Mouse (Mus musculus): Measurements from ENCODE around the gene Etv5.

Etv5 gene

DNA sequence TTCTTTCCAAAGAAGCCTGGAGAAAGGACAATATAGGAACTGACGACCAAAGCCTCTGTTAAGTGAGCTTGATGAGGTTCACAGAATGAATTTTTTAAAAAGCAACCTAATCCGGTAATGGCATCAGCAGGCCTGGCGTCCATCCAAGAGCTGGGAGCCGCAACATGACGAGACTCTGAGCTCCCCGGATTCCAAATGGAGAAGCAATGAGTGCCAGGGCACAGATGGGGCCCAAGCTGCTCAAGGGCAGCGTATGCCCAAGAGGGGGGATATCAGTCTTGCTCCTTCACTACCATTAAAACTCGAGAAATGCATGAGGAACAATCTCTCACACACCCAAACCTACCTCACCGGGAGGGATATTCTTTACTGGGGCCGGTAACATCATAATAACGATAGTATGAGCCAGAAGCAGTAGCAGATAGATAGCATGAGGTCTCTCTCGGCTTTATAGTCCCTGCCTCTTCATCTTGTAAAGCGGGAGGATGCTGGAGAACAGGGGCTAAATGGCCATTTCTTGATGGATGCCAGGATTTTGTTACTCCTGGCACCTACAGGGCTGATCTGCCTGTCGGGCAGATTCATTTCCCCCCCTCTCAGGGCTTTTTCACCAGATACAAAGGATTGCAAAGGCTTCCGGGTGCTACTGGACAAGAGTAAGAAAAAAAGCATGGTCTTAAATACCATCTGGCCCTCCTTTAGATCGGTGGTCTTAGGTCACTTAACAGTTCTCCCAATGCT is 9.1 kb downstream of the Etv5 start:
- in situ Hi-C loops (cut with MseI, MboI), result no loop called here

DNA sequence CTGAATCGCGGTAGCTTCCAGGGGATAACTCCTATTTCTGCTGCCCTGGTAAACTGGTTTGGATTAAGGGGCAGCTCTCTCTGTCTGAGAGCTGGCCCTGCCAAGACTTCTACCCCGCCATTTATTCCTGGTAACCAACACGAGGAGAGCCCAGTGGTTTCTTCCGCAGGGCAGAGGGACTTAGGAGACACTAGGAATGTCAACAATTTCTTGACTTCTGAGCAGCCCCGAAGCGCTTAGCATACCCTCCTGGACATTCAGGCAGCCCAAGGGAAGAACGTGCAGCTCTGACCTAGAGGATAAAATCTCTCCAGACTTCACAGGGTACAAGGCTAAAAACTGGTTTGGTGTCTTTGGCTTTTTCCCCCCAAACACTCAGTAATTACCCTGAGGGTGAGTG is 10.1 kb downstream of the Etv5 start:
- in situ Hi-C loops (cut with MseI, MboI), result no loop called here

GRCm38 (mm10) chr16:22428853-22429341 is 10.6 kb downstream of the Etv5 start:
- in situ Hi-C loops (cut with MseI, MboI), result no loop called here

DNA sequence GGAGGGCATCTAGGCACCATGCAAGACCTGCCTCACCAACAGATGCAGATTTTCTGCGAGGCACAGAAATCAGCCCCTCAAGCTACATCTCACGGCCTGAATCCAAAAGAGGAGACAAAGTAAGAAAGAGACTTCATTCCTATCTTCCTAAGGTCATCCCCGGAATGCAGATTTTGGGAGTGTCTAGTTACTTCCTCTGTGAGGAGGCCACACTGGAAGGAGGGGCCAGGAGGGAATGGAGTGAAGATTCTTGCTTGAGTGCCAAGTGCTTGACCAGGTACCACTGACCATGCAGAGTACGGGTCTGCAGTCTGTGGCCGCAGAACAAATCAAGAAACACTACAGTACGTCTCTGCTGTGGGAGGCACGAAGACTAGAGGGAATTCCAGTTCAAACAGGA is 12.7 kb downstream of the Etv5 start:
- in situ Hi-C loops (cut with MseI, MboI), result no loop called here

DNA sequence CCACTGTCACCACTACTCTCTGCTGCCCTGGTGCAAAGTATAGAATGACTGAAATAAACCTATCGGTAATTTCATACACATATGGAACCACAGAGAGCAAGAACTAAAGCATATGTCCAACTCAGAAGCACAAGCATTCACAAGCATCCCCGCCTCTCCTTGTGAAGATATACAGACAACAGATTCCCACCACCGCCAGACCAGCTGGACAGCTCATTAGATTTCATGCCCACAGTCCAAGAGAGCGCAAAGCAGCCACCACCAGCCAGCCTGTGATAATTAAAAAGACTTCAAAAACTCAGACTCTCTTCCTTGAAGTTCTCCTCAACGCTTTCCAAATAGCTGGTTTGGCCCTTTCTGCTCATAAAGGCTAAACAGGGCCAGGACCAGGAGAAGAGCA is 17.3 kb downstream of the Etv5 start:
- in situ Hi-C loops (cut with MseI, MboI), result no loop called here

DNA sequence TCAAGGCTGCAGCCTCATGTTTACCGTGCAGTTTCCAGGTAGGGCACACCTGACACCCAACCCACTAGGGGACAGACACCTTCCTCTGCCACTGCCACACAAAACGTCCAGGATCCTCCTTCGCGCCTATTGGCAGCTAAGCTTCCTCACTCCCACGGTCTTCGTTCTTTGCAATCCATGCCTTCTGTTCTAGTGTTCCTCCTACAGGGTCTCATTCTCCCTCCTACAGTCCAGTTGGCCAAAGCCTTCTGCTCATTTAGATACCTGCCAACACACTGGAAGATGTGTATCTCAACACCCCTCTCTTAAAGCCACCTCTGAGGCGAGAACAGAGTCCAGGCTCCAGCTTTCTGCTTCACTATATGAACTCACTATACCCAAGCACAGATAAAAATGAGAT is 21.6 kb downstream of the Etv5 start:
- in situ Hi-C loops (cut with MseI, MboI), result no loop called here

GRCm38 (mm10) chr16:22417044-22417443 is 22.5 kb downstream of the Etv5 start:
- in situ Hi-C loops (cut with MseI, MboI), result no loop called here

DNA sequence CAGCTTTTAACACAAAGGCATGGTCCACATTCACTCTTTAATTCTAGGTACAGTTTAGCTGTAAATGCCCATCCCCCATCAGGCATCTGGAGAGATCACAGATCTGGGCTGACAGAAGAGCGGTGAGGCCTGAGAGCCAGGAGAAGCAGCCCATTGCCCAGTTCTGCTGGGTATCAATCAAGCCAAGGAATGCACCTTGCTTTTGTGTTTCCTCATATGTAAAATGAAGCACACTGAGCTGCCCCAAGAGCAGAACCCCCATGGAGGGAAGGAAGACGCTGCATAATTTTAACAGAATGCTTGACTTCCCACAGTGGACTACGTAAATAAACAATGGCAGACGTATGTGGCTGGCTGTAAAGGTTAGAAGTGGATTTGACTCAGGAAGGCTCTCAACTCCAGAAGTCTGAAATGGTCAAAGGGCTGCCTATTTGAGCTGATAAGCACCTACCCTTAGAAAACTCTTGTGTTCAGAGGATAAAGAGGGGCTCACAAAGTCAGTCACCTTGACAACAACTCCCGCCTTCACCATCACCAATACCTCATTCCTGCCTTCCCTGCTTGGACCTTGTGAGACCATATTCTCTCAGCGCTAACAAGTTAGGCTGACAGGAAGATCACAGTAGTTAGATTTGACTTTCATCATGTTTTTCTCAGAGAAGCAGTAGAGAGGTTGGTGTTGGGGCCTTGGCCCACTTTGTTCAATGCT is 23.2 kb downstream of the Etv5 start:
- in situ Hi-C loops (cut with MseI, MboI), result no loop called here

DNA sequence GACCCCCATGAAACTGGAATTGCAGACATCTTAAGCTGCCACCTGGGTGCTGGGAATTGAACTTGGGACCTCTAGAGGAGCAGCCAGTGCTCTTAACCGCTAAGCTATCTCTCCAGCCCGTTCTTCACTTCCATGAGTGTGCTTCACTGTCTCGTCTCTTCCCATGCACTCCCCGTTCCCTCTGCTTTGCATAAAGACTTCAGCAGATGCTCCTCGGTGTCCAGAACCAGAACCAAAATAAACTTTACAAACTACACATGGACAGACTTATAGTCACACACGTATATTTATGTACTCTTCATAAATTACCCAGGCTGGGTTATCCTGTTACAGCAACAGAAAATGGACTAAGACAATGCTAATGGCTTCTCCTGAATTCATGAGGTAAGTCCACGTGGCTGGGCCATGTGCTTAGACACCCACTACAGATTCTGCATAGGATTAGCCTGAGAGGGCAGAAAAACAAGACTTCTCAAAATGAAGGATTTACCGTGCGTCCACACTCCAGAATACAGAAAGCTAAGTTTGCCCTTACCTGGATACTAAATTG is 25.2 kb downstream of the Etv5 start:
- in situ Hi-C loops (cut with MseI, MboI), result no loop called here

GRCm38 (mm10) chr16:22412459-22413229 is 26.9 kb downstream of the Etv5 start:
- in situ Hi-C loops (cut with MseI, MboI), result no loop called here

GRCm38 (mm10) chr16:22411764-22412163 is 27.8 kb downstream of the Etv5 start:
- in situ Hi-C loops (cut with MseI, MboI), result no loop called here

DNA sequence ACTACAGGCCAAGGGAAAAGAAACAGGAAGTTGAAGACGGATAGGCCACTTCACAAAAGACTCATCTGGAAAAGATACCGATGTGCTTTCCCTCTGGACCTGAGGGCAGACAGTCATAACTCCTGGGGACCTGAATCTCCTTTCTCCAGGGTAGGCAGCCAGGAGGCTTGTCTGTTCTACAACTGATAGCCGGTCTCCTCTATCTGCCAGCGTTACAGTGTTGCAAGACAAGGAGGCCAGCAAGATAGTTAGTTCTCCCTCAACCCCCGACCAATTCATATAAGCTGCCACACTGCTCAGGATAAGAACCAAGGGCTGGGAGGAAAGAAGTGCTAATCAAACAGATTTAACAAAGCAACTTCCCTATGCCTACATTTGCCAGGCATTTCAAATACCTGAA is 29.5 kb downstream of the Etv5 start:
- in situ Hi-C loops (cut with MseI, MboI), result no loop called here

GRCm38 (mm10) chr16:22408642-22409360 is 30.7 kb downstream of the Etv5 start:
- in situ Hi-C loops (cut with MseI, MboI), result no loop called here

DNA sequence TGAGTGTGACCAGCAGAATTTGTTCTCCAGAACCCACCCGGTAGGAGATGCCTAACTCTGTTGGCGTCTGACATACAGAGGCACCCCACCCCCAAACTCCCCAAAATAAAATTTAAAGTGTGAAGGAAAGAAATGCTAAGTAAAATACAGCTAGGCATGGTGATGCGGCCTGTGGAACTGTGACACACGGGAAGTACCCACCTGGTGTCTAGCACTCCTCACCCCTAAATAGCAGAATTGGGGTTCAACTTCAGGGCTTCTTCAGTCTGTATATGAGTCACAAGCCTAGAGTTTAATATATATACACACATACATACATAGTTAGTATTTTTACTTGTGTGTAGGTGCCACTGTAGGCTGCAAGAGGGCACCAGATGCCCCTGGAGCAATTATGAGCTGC is 32.8 kb downstream of the Etv5 start:
- in situ Hi-C loops (cut with MseI, MboI), result no loop called here

GRCm38 (mm10) chr16:22406050-22406449 is 33.5 kb downstream of the Etv5 start:
- in situ Hi-C loops (cut with MseI, MboI), result no loop called here

- in situ Hi-C loops (cut with MseI, MboI), result no loop called here
Observed at GRCm38 (mm10) chr16:22405492-22405891, 34.0 kb downstream of the Etv5 start.

GRCm38 (mm10) chr16:22403715-22404114 is 35.8 kb downstream of the Etv5 start:
- in situ Hi-C loops (cut with MseI, MboI), result no loop called here

DNA sequence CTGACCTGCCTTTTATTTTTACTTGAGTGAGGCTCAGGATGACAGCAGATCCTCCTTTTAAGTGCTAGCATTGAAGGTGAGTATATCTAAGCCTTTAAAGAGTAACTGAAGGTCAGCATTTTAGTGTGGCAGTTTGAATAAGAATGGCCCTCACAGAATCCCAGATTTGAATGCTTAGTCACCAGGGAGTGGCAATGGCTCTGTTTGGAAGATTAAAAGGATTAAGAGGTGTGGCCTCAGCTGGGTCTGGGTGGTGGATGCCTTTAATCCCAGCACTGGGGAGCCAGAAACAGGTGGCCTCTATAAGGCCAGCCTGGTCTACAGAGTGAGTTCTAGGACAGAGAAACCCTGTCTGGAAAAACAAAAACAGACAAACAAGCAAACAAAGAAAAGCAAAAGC is 36.9 kb downstream of the Etv5 start:
- in situ Hi-C loops (cut with MseI, MboI), result no loop called here

GRCm38 (mm10) chr16:22400226-22400625 is 39.3 kb downstream of the Etv5 start:
- in situ Hi-C loops (cut with MseI, MboI), result no loop called here

- in situ Hi-C loops (cut with MseI, MboI), result no loop called here
Observed at GRCm38 (mm10) chr16:22398784-22399453, 40.6 kb downstream of the Etv5 start.

DNA sequence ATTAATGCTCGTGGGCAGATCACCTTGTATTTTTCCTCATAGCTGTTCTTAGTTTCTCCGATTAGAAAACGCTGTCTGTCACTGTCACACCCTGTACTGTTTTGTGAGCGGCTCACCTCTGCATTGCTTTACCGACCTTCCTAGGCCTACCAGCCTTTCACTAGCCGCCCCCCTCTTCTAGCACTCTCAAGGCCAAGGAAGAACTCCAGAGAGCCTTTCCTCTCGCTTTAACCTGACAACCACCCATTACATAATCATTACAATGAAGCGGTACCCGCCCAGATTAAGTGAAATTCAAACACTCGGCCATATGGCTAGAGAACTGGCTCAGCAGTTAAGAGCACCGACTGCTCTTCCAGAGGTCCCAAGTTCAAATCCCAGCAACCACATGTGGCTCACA is 41.2 kb downstream of the Etv5 start:
- in situ Hi-C loops (cut with MseI, MboI), result no loop called here

All from mouse trophoblast stem cell (cell line).